Mouse (Mus musculus) heart, postnatal 0 days (tissue): ENCODE results near the gene Sec22b.

Experiments used
- CTCF ChIP-seq: IDR thresholded peaks from 2 replicates; pipeline ENCODE4 v1.5.1; 2016; ENCODE audit warnings: antibody characterized with exemption, control low read depth, low read depth
- EP300 ChIP-seq: IDR thresholded peaks from 2 replicates; pipeline ENCODE4 v1.6.1; 2016; ENCODE audit warnings: antibody characterized with exemption, low read depth

GRCm38 (mm10) chr3:97960783-97961594 lies 60.0 kb downstream of the Sec22b start:
- TF ChIP-seq CTCF (no peak), EP300 (no peak)
